Mouse (Mus musculus): ENCODE data around the gene Ciao2a. TPM values are rescaled to one million over a fixed set of nuclear protein-coding genes. Genes with fewer than 3 reads are reported as not detected.

The Ciao2a gene
- polyA plus RNA-seq, 1 experiment from 2014 or later, result 123 TPM

Other genes starting within 250 kb of the Ciao2a start
- 117 and 128 TPM in 2 replicates for gene Pclaf, start 236.4 kb upstream of the Ciao2a start, polyA plus RNA-seq (2016; fragmentation: Nextera tagmentation; extraction: Ambion mirVana)
- gene Trip4, start 217.8 kb upstream of the Ciao2a start, polyA plus RNA-seq (2016; fragmentation: Nextera tagmentation; extraction: Ambion mirVana), result 37.4 and 41.7 TPM in 2 replicates
- 24.4 and 24.8 TPM in 2 replicates for gene Csnk1g1, start 217.7 kb upstream of the Ciao2a start, polyA plus RNA-seq (2016; fragmentation: Nextera tagmentation; extraction: Ambion mirVana)
- 456 and 477 TPM in 2 replicates for gene Ppib, start 66.4 kb upstream of the Ciao2a start, polyA plus RNA-seq (2016; fragmentation: Nextera tagmentation; extraction: Ambion mirVana)
- 6.6 and 8.7 TPM in 2 replicates for gene Snx22, start 56.9 kb upstream of the Ciao2a start, polyA plus RNA-seq (2016; fragmentation: Nextera tagmentation; extraction: Ambion mirVana)
- 130 and 139 TPM in 2 replicates for gene Snx1, start within 50 bp of the Ciao2a start, polyA plus RNA-seq (2016; fragmentation: Nextera tagmentation; extraction: Ambion mirVana)
- 3.7 and 3.8 TPM in 2 replicates for gene Dapk2, start 31.6 kb downstream of the Ciao2a start, polyA plus RNA-seq (2016; fragmentation: Nextera tagmentation; extraction: Ambion mirVana)
- gene Herc1, start 223.8 kb downstream of the Ciao2a start, polyA plus RNA-seq (2016; fragmentation: Nextera tagmentation; extraction: Ambion mirVana), result 47.1 and 48.6 TPM in 2 replicates

Measured in hindbrain, embryonic 12.5 days (tissue).